Mouse (Mus musculus) mouse trophoblast stem cell (cell line): ENCODE results near the gene Hist1h4i.
"Not testable (repeated sequence)": the region's sequence is repeated elsewhere in the genome, so short reads cannot be mapped to it uniquely, and the experiment has no call there.

ENCODE experiments used
- in situ Hi-C, 2 experiments: fragments of 300-500 bp; cut with MseI, MboI; formaldehyde crosslinking; loops; 2 replicates in 1 of 2; 3 replicates in 1 of 2; pipeline ENCODE4 v1.15.1; 2025

Hist1h4i gene

DNA sequence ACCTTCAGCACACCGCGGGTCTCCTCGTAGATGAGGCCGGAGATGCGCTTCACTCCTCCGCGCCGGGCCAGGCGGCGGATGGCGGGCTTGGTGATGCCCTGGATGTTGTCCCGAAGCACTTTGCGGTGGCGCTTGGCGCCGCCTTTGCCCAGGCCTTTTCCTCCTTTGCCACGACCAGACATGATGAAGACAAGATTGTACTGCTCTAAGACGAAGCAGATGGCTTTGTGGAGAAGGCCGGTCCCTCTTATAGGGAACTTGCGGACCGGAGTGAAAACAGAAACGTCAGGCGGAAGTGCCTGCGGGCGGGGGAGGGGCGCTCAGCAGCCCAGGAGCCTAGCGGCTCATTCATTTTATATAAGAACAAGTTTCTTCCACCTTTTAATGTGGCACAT, at the start of gene Hist1h4i:
Gene Hist1h4i (minus strand): TSS at position 221 of the 395 bp plus-strand sequence.
- in situ Hi-C loops: loop anchor here (10.0 to 25.0 kb wide), 4 partner anchors 329 to 1484 kb away; partner anchors contain the start of genes Abt1 (in 1 of the 2), Hist1h2ai (in 1 of the 2), Hist1h2bl (in 1 of the 2) and Hist1h2bm (in 1 of the 2)

DNA sequence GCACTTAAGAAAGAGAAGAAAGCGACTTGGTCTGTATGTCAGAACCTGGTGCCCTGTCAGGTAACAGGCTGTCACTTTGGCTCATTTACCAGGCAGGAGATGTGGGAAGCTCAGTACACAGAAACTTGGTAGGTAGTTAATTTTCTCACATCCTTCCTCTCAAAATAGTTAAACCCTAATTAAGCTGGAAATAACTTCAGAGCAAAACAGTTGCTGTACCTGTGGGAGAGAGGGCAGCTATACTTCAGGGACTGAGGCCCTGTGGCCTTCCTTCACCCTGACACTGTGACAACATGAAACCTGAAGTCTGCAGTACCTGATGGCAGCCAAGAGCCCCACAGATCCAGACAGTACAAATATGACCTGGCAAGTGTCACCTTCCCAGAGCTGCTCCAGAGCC, 43.0 kb upstream of the Hist1h4i start, which contains the start of gene Vmn1r188:
Gene Vmn1r188 (plus strand): TSS at position 301 of the 400 bp plus-strand sequence.
- in situ Hi-C loops: not testable (repeated sequence)

DNA sequence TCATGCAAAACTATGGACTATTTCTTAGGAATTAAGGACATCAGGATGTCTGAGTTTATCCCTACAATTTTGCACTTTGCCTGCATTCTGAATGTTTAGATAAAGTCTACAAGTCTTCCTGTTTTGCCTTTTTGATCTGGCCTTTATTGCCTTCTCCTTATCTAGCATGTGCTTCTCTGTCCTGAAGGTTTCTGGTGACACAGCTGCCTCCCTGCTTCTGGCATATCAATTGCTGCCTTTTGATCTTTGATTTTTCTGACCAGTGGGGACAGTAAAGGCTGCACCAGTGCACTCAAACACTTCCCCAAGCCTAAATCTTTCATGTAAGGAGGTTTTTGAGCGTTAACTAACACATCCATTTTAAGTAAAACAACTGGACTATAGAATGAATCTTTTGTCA, 22.3 kb upstream of the Hist1h4i start:
- in situ Hi-C loops: no loop called here

DNA sequence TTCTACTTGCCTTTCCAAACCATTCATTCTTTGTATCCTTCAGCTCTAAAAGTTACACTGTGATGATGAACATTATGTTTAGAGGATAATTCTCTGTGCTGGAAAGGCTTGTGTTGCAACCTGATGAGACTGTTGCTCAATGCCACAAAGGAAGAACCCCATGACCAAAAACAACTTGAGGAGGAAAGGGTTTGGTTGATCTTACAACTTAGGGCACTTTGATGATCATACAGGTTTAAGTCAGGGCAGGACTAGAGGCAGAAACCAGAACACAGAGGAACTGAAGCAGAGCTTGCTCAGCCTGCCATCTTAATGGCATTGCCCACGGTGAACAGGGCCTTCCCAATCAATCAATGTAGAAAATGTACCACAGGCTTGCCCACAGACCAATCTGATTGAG, 20.3 kb upstream of the Hist1h4i start:
- in situ Hi-C loops: no loop called here

DNA sequence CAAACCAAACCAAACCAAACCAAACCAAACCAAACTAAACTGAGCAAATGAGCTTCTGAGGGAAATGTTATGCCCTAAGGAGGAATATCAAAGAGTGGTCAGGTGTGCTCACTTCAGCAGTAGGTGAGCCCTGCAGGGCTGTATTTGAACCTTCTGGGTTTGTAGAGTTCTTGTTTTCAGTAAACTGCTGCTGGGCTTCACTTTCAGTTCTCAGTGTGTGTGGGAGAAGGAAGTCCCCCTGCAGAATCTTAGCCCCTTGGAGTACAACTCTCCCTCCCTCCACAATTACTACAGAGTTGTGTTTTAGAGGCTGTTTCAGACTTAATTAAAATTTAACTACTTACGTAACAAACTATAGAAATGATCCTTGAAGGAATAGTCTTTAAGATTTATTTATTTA, 12.6 kb upstream of the Hist1h4i start:
- in situ Hi-C loops: loop anchor here in 1 of 2 experiments (10.0 kb wide), 1 partner anchor 1351 kb away; no protein-coding TSS in a partner anchor

DNA sequence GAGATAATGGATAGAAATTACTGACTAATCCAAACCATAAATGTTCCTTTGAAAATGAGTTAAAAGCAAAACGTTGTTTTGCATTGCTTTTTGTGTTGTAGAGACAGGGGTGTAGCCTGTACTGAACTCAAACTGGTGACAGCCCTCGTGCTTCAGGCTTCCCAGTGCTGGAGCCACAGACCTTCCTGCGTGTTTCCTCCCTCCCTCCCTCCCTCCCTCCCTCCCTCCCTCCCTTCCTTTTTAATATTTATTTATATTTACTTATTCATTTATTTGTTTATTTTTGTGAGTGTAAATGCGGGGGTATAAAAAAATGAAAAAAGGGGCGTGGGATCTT, 10.3 kb upstream of the Hist1h4i start:
- in situ Hi-C loops: loop anchor here in 1 of 2 experiments (10.0 kb wide), 1 partner anchor 1353 kb away; no protein-coding TSS in a partner anchor

DNA sequence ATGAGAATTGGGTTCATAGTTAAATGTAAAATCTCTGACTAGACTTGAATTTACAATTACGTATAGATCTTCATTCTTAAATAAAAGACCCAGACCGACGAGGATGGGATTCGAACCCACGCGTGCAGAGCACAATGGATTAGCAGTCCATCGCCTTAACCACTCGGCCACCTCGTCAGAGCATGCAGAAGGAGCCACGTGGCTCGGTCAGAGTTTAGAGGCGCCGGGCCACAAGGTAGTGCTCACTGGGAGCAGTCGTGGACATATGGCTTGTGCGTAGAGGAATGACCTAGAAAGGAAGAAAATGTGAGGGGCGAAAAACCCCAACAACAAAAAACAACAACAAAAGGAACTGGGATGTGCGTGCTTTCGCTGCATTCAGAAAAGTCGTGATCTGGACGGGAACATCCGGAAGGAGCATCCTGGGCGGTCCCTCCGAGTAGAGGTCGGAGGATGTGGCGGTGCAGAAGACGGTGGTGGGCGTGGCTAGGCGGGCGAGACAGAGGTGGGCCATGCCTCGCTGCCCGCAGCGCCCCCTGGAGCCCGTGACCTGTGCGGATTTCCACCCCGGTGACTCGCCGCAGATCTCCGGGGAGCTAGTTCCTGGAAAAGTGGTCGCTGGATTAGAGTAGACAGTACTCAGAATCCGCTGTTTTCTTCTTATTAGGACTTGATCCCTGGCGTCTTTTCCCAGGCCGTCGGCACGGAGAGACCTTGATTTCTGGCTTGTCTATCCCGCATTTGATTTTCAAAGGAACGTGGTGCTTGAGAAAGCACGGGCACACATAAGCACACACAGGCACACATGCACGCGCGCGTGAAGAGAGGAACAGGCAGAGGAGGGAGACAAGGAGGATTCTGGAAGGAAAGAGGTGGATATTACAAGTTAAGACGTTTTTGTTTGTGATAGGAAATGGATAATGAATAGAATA, 9.7 kb upstream of the Hist1h4i start:
- in situ Hi-C loops: loop anchor here in 1 of 2 experiments (10.0 kb wide), 1 partner anchor 1354 kb away; no protein-coding TSS in a partner anchor

DNA sequence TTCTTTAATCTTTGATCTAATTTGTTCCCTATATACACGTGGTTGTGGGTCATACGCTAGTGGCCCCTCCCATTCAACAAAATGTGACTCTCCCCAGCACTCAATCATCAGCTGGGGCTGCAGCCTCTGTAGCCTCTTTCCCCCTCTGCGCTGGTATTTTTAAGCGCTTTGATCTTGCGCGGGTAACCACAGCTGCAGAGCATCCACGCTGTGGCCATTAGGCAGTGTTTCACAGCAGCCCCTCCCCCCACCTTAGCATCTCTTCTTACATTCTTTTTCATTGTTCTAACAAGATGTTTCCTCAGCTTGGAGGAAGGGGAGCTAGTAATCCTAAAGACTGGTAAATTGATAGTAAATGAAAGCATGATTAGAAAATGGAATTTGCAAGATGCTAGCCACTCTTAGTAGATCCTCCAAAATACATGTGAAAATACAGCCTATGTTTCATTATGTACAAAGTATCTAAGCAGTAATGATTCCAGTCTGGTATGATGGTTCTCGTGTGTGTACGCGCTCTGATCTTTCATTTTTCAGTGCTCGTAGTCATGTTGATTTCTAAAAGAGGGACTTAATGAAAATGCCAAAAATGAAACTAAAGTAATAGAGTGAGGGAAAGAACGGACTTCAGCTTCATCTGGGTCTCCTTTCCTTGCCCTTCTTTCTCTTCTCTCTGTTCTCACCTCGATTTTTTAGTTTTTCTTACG, 8.7 kb upstream of the Hist1h4i start:
- in situ Hi-C loops: loop anchor here (10.0 to 25.0 kb wide), 5 partner anchors 338 to 1475 kb away; partner anchors contain the start of genes Abt1 (in 1 of the 2), Hist1h2ai (in 1 of the 2), Hist1h2bl (in 1 of the 2) and Hist1h2bm (in 1 of the 2)

DNA sequence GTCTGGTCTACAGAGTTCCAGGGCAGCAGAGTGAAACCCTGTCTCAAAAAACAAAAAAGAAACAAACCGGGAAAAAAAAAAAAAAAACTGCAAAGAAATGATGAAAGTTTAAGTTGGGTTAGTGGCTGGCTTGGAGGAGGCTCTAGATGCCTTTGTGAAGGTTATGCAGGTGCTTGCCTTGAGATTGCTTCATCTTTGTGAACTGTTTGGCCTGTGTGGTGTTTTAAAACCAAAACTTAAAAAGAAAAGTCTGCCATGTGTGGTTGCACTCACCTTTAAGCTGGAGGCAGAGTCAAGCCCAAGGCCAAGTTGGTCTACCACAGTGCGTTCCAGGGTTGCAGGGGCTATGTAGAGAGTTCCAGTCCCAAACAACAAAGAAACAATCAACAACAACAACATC, 7.9 kb upstream of the Hist1h4i start:
- in situ Hi-C loops: loop anchor here (10.0 to 25.0 kb wide), 4 partner anchors 337 to 1476 kb away; partner anchors contain the start of genes Abt1 (in 1 of the 2), Hist1h2ai (in 1 of the 2), Hist1h2bl (in 1 of the 2) and Hist1h2bm (in 1 of the 2)

DNA sequence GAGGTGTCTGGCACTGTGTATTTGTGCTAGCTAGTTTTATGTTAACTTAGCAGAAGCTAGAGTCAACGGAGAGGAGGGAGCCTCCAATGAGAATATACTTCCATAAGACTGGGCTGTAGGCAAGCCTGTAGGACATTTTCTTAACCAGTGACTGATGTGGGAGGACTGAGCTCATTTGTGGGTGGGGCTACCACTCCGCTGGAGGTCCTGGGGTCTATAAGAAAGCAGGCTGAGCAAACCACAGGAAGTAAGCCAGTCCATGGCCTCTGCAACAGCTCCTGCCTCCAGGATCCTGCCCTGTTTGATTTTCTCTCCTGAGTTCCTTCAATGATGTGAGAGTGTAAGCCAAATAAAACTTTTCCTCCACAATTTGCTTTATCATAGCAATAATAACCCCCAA, 4.1 kb upstream of the Hist1h4i start:
- in situ Hi-C loops: loop anchor here (10.0 to 25.0 kb wide), 4 partner anchors 333 to 1479 kb away; partner anchors contain the start of genes Abt1 (in 1 of the 2), Hist1h2ai (in 1 of the 2), Hist1h2bl (in 1 of the 2) and Hist1h2bm (in 1 of the 2)

DNA sequence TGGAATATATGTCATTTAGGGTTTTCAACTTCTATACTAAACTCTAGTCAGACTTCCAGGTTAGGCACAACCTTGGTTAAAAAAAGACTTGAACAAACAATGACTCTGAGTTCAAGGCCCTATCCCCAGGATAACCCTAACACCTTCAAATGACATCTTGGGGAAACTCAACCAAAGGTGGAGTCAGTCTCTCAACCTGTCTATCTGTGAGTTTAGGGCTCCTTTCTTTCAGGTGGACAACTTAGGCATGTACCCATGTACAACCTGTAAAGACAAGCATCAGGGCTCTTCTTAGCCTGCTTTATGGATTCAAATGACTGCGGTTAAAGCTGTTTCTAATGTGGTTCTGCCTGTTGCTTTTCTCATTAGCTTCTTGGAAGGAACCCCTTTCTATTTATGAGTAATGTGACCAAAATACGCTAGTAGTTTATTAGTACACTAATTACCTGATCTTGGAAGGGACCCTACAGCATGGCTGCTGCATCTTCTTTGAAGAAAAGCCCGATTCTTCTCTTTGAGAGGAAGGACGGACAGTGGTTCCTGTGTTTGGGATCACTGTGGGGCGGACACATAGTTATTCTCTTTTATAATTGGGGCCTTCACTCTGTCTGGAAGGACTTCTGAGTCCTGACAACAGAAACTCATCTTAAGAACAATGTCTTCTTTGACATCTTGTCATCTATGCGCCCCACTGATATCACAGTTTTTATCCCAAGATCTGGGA, 3.4 kb upstream of the Hist1h4i start:
- in situ Hi-C loops: loop anchor here (10.0 to 25.0 kb wide), 4 partner anchors 332 to 1480 kb away; partner anchors contain the start of genes Abt1 (in 1 of the 2), Hist1h2ai (in 1 of the 2), Hist1h2bl (in 1 of the 2) and Hist1h2bm (in 1 of the 2)

DNA sequence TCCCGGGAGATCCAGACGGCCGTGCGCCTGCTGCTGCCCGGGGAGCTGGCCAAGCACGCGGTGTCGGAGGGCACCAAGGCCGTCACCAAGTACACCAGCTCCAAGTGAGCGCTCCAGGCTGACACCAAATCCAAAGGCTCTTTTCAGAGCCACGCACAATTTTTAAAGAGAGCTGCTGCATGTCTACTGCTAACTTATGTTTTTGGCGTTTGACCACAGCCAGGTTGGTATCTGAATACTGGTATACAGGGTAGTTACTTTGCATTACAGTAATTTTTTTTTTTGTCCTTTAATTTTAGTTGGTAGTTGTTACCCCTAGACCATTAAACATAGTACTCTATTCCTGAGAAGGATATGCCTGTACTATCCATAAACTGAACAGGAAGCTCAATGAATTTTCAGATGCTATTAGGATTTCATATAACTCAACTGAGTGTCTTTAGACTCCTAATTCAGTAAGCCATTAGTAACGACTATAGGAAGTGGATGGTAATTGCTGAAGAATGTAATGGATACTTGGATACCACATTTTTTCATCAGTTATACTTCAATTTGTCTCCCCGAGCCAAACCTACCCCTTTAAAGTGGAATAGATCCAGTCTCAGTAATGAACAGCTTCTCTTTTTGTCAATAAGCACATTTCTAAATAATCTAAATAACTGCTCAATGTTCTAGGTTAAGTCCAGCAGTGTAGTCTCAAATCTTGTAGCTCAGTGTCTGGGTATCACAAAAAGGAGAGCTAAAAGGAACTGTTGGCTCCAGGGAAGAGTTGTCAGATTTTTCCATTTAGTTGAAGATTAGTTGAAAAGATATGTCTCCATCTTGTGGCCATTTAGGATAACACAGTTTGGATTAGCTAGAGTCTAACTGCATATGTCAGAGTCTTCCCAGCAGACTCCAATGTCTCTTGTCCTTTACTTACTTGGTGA, 2.6 kb upstream of the Hist1h4i start:
- in situ Hi-C loops: loop anchor here (10.0 to 25.0 kb wide), 4 partner anchors 331 to 1481 kb away; partner anchors contain the start of genes Abt1 (in 1 of the 2), Hist1h2ai (in 1 of the 2), Hist1h2bl (in 1 of the 2) and Hist1h2bm (in 1 of the 2)

DNA sequence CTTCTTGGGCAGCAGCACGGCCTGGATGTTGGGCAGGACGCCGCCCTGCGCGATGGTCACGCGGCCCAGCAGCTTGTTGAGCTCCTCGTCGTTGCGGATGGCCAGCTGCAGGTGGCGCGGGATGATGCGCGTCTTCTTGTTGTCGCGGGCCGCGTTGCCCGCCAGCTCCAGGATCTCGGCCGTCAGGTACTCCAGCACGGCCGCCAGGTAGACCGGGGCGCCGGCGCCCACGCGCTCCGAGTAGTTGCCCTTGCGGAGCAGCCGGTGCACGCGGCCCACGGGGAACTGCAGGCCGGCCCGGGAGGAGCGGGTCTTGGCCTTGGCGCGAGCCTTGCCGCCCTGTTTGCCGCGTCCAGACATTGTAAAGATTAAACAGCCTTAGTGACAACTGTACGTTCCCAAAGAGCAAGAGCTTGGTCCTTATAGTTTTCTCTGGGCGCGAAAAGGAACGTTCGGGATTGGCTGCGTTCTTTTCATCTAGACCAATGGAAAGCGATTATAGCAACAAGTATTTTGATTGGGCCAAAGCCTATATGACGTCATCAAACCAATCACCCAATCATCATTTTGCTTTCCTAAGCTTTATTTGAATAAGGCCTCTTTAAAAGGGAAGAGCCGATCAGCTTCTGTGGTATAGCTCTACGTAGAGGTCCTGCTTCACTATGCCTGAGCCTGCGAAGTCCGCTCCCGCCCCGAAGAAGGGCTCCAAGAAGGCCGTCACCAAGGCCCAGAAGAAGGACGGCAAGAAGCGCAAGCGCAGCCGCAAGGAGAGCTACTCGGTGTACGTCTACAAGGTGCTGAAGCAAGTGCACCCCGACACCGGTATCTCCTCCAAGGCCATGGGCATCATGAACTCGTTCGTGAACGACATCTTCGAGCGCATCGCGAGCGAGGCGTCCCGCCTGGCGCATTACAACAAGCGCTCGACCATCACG, 1.7 kb upstream of the Hist1h4i start, which contains the start of the genes Hist1h2ag and Hist1h2bj:
Gene Hist1h2ag (minus strand): TSS at position 377 of the 935 bp plus-strand sequence.
Gene Hist1h2bj (plus strand): TSS at position 647 of the 935 bp plus-strand sequence.
- in situ Hi-C loops: loop anchor here (10.0 to 25.0 kb wide), 4 partner anchors 331 to 1482 kb away; partner anchors contain the start of genes Abt1 (in 1 of the 2), Hist1h2ai (in 1 of the 2), Hist1h2bl (in 1 of the 2) and Hist1h2bm (in 1 of the 2)

DNA sequence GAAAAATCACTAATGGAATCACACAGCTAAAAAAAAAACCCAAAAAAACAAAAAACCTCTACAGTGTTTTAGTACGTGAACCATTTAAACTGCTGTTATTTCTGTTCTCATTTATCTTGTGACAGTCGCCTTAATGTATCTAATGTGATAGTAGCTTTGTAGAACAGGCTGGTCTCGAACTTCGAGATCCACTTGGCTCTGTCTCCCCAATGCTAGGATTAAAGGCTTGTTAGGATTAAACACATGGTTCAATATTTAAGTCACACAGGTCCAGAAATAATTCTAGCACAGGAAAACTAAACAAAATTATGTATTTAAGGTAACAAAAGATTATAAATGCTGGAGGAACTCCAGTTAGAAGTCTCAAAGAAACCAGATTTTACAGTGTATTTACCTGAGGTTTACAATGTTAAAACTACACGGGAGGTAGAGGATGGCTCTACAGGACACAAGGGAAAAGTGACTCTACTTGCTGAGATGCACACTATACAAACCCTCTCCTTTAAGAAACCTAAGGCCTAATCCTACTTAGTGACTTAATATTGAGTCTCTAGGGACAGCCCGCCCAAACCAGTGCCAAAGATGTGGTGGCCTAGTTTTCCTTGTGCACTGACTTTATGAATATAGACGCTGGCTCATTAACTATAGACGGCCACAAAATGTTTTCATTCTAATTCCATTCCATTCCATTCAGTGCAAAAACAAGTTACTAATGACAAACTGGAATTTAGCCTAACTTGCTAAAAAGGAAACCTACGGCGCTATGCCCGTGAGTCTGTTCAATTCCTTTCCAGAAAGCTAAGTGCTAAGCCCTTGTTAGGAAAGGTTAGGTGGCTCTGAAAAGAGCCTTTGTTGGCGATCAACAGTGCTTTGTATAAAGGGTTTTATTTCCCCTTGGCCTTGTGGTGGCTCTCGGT, 747 bp upstream of the Hist1h4i start:
- in situ Hi-C loops: loop anchor here (10.0 to 25.0 kb wide), 4 partner anchors 330 to 1483 kb away; partner anchors contain the start of genes Abt1 (in 1 of the 2), Hist1h2ai (in 1 of the 2), Hist1h2bl (in 1 of the 2) and Hist1h2bm (in 1 of the 2)

DNA sequence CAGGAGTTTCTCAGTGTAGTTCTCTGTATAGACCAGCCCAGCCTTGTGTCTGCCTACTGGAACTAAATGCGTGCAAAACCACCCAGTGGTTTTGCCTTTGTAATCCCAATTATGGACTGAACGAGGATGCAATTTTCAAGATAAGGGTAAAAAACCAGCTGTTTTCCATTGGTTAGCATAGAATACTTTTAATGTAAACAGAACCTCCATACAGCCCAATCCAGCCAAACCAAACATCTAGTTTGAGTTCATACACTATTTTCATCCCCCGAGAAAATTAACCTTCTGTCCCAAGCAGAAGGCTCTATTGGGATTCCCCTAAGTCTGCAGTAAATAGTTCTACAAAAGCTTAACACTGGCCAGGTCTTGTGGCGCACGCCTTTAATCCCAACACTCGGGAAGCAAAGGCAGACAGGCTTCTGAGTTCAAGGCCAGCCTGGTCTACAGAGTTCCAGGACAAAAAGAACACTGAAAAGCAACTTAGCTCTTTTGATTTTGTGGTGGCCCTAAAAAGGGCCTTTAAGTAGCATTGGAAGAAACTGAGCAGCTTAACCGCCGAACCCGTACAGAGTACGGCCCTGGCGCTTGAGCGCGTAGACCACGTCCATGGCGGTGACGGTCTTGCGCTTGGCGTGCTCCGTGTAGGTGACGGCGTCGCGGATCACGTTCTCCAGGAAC, 559 bp downstream of the Hist1h4i start:
- in situ Hi-C loops: loop anchor here (10.0 to 25.0 kb wide), 4 partner anchors 328 to 1484 kb away; partner anchors contain the start of genes Abt1 (in 1 of the 2), Hist1h2ai (in 1 of the 2), Hist1h2bl (in 1 of the 2) and Hist1h2bm (in 1 of the 2)
